Mouse (Mus musculus): Measurements from ENCODE around the gene Mad1l1. TPM values are rescaled to one million over a fixed set of nuclear protein-coding genes. Genes with fewer than 3 reads are reported as not detected.

The Mad1l1 gene
- polyA plus RNA-seq, 1 experiment from 2014 or later: 31.8 TPM

- Histone ChIP-seq H3K4me3 (no peak overlapping the region), H3K27me3 (no peaks in the 10 kb centered on the region), H3K36me3 (no peaks in the 10 kb centered on the region), H3K4me2 (no peak overlapping the region), H3K4me1 (replicated peaks) (peaks cover 61% of the 10 kb centered on the region), H3K9ac (no peak overlapping the region), H3K9me3 (no peaks in the 10 kb centered on the region), H3K27ac (replicated peaks) (peak overlapping the region; percentile 77)
- 22% methylated on average over 20 of the region's 20 CpGs for WGBS
- ATAC-seq (ENCODE audit: low read depth): peak; percentile 71; the same call in 1 of the 2 replicates
These were observed 98.0 kb downstream of the Mad1l1 start for GRCm38 (mm10) chr5:140223070-140224053.

- H3K4me2 ChIP-seq: no peak overlapping the region
- H3K9me3 ChIP-seq: no peaks in the 10 kb centered on the region
- H3K27ac ChIP-seq (replicated peaks): no peak overlapping the region; the same call in 1 of the 2 replicates
- no peaks in the 10 kb centered on the region for H3K27me3 ChIP-seq
- ATAC-seq (ENCODE audit: low read depth): no peak
- peaks cover 53% of the 10 kb centered on the region for H3K4me1 ChIP-seq (replicated peaks)
- H3K36me3 ChIP-seq: no peaks in the 10 kb centered on the region
- no peak overlapping the region for H3K9ac ChIP-seq
- WGBS: 59% methylated on average over 3 of the region's 3 CpGs
- no peak overlapping the region for H3K4me3 ChIP-seq
These were observed 100.2 kb downstream of the Mad1l1 start for GRCm38 (mm10) chr5:140221016-140221650.

GRCm38 (mm10) chr5:140219252-140219651, 102.1 kb downstream of the Mad1l1 start:
- ATAC-seq (ENCODE audit: low read depth): no peak
- WGBS: 80% methylated on average over 1 of the region's 1 CpGs
- no peaks in the 10 kb centered on the region for H3K9me3 ChIP-seq
- no peaks in the 10 kb centered on the region for H3K36me3 ChIP-seq
- no peak overlapping the region for H3K9ac ChIP-seq
- H3K27me3 ChIP-seq: no peaks in the 10 kb centered on the region
- H3K4me2 ChIP-seq: no peak overlapping the region
- peaks cover 52% of the 10 kb centered on the region for H3K4me1 ChIP-seq (replicated peaks)
- no peak overlapping the region for H3K4me3 ChIP-seq
- no peak overlapping the region for H3K27ac ChIP-seq (replicated peaks)

- ATAC-seq (ENCODE audit: low read depth): no peak
- peaks cover 38% of the 10 kb centered on the region for H3K4me1 ChIP-seq (replicated peaks)
These were observed 103.5 kb downstream of the Mad1l1 start for GRCm38 (mm10) chr5:140217900-140218299.

GRCm38 (mm10) chr5:140217083-140217482, 104.3 kb downstream of the Mad1l1 start:
- WGBS: 71% methylated on average over 3 of the region's 3 CpGs
- Histone ChIP-seq H3K27ac (replicated peaks) (no peak overlapping the region), H3K4me3 (no peak overlapping the region), H3K36me3 (no peaks in the 10 kb centered on the region), H3K9me3 (no peaks in the 10 kb centered on the region), H3K27me3 (no peaks in the 10 kb centered on the region), H3K9ac (no peak overlapping the region), H3K4me2 (no peak overlapping the region), H3K4me1 (replicated peaks) (peaks cover 33% of the 10 kb centered on the region)
- ATAC-seq (ENCODE audit: low read depth): no peak

More at GRCm38 (mm10) chr5:140217900-140218299, 103.5 kb downstream of the Mad1l1 start:
- H3K9ac ChIP-seq: no peak overlapping the region
- H3K27ac ChIP-seq (replicated peaks): no peak overlapping the region
- H3K4me3 ChIP-seq: no peak overlapping the region
- WGBS: 44% methylated on average over 2 of the region's 2 CpGs
- H3K27me3 ChIP-seq: no peaks in the 10 kb centered on the region
- H3K9me3 ChIP-seq: no peaks in the 10 kb centered on the region
- no peak overlapping the region for H3K4me2 ChIP-seq
- H3K36me3 ChIP-seq: no peaks in the 10 kb centered on the region

GRCm38 (mm10) chr5:140215471-140216087, 105.8 kb downstream of the Mad1l1 start:
- ATAC-seq (ENCODE audit: low read depth): no peak
- no peaks in the 10 kb centered on the region for H3K9me3 ChIP-seq
- H3K36me3 ChIP-seq: no peaks in the 10 kb centered on the region
- H3K27me3 ChIP-seq: no peaks in the 10 kb centered on the region
- WGBS: 89% methylated on average over 4 of the region's 4 CpGs
- H3K4me1 ChIP-seq (replicated peaks): 0 out of 2 replicates have a peak, but pooled peaks cover 18% of the 10 kb centered on the region
- H3K27ac ChIP-seq (replicated peaks): no peak overlapping the region
- H3K4me3 ChIP-seq: no peak overlapping the region
- H3K9ac ChIP-seq: no peak overlapping the region
- H3K4me2 ChIP-seq: no peak overlapping the region

GRCm38 (mm10) chr5:140213001-140213400, 108.4 kb downstream of the Mad1l1 start:
- no peak for ATAC-seq (ENCODE audit: low read depth)

DNA sequence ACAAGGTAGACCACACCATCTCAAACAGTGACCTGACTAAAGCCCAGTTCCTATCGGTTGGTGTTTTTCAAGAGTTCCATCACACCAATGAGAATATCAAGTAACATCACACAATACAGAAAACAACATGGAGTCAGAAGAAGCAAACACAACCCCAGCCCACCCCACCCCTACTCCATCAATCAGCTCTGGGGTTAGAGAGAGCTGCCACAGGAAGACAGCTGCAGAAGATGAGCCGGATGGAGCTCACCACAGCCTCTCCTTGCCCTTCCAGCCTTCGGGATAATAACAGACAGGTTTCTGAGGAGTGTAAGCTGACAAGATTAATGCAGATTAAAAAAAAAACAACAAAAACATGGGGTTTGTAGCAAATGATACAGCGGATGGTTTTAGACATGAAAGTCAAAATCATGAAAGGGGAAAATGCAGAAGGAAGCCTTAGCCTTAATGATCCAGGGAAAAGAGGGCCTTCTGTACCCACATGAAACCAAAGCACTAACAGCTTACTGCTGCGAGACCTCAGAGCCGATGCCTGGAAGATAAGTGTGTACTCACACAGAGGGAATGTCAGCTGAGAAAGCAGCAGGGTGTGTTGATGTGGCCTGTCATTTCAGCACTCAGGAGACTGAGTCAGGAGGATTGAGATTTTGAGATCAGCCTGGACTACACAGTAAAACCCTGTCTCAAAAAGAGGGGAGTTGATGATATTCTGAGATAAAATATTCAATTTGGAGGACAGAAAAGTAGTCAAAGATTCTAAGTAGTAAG, 110.8 kb downstream of the Mad1l1 start:
- 86% methylated on average over 6 of the region's 6 CpGs for WGBS
- Histone ChIP-seq H3K36me3 (no peaks in the 10 kb centered on the region), H3K9ac (no peak overlapping the region), H3K4me2 (no peak overlapping the region), H3K9me3 (no peaks in the 10 kb centered on the region), H3K4me3 (no peak overlapping the region), H3K27ac (replicated peaks) (no peak overlapping the region), H3K27me3 (no peaks in the 10 kb centered on the region), H3K4me1 (replicated peaks) (peaks cover 22% of the 10 kb centered on the region)
- no peak for ATAC-seq (ENCODE audit: low read depth)

More at GRCm38 (mm10) chr5:140213001-140213400, 108.4 kb downstream of the Mad1l1 start:
- H3K27me3 ChIP-seq: no peaks in the 10 kb centered on the region
- WGBS: 86% methylated on average over 4 of the region's 4 CpGs
- H3K9me3 ChIP-seq: no peaks in the 10 kb centered on the region
- no peak overlapping the region for H3K4me3 ChIP-seq
- no peak overlapping the region for H3K4me2 ChIP-seq
- peaks cover 15% of the 10 kb centered on the region for H3K4me1 ChIP-seq (replicated peaks)
- H3K9ac ChIP-seq: no peak overlapping the region
- H3K36me3 ChIP-seq: no peaks in the 10 kb centered on the region
- no peak overlapping the region for H3K27ac ChIP-seq (replicated peaks)

DNA sequence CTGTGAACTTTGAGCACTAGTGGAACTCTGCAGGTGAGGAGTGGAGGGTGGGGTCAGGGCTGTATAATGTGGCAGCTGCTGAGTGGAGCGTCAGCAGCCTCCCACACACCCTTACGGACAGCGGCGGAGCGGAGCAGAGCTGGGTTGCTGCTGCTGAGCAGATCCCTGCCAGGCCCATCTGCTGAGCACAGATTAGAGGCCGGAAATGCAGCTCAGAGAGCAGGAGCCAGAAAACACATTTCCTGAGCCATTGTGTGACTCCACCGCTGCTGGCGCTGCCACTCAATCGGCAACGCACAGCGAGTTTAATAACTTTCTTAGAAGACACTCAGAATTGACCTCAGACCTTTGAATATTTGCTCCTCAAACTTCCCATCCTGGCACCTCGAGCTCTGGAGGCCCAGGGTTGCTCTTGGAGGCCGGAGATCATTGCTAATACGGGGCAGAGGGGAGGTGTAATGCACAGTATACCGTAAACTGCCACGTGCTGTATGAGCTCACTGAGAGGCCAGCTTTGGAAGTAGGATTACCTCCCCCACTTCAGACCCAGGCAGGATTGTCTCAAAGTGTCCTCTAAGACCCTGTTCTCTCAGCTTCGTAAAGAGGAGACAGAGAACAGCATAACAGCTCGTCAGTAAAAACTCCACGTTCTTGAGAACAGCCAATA, 112.5 kb downstream of the Mad1l1 start:
- H3K27ac ChIP-seq (replicated peaks): peak overlapping the region; percentile 30
- H3K9me3 ChIP-seq: no peaks in the 10 kb centered on the region
- H3K4me2 ChIP-seq: no peak overlapping the region
- 41% methylated on average over 19 of the region's 19 CpGs for WGBS
- no peak overlapping the region for H3K9ac ChIP-seq
- H3K36me3 ChIP-seq: no peaks in the 10 kb centered on the region
- peak; percentile 40; the same call in 1 of the 2 replicates for ATAC-seq (ENCODE audit: low read depth)
- H3K4me1 ChIP-seq (replicated peaks): peaks cover 22% of the 10 kb centered on the region
- H3K27me3 ChIP-seq: no peaks in the 10 kb centered on the region
- H3K4me3 ChIP-seq: no peak overlapping the region

DNA sequence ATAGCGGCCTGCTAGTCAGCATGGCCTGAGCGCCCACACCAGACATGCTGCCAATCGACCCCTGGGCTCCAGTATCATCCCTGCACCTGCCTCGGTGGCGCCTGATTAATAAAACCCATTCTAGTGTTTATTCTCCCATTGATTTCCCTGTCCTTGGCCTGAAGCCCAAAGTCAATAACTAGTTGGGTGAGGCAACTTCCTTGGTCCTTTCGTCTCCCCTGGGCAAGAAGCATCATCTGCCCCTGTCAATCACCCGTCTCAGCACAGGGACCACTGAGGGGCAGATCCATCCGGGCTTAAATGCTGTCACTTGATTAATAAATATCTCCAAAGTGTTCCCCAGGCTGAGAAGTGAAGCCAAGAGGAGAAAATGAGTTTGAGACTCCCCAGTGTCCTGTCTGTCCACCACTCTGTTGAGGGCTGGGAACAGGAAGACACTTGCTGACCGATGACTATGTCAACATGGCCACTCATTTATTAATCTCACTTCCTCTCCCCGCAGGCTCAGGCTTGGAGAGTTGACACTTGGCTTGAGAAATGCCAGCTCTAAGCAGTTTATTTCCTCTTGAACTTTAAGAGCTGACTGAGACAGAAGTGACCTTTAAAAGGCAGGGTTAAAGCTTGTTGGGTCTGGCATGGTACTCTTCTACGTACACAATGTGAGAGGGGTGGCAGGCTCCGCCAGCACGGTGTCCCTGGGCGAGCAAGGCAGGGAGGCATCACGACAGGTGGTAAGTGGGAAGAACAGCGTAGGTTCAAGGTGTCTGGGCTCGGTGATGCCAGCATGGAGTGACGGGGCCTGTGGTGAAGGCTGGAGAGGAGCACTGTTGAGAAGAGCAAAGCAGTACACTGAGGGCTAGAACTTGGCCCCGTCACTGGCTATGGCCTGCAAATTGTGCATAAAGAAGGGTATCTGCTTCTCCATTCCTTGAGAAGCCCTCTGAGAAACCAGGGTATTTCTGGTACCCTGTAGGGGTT, 114.3 kb downstream of the Mad1l1 start:
- Histone ChIP-seq H3K9me3 (no peaks in the 10 kb centered on the region), H3K27ac (replicated peaks) (no peak overlapping the region), H3K36me3 (no peaks in the 10 kb centered on the region), H3K4me1 (replicated peaks) (peaks cover 22% of the 10 kb centered on the region), H3K27me3 (no peaks in the 10 kb centered on the region), H3K9ac (no peak overlapping the region), H3K4me3 (no peak overlapping the region), H3K4me2 (no peak overlapping the region)
- ATAC-seq (ENCODE audit: low read depth): no peak
- WGBS: 82% methylated on average over 19 of the region's 19 CpGs
